ENCODE assay signal across 8 mouse cellular contexts in the genomic region with DNA sequence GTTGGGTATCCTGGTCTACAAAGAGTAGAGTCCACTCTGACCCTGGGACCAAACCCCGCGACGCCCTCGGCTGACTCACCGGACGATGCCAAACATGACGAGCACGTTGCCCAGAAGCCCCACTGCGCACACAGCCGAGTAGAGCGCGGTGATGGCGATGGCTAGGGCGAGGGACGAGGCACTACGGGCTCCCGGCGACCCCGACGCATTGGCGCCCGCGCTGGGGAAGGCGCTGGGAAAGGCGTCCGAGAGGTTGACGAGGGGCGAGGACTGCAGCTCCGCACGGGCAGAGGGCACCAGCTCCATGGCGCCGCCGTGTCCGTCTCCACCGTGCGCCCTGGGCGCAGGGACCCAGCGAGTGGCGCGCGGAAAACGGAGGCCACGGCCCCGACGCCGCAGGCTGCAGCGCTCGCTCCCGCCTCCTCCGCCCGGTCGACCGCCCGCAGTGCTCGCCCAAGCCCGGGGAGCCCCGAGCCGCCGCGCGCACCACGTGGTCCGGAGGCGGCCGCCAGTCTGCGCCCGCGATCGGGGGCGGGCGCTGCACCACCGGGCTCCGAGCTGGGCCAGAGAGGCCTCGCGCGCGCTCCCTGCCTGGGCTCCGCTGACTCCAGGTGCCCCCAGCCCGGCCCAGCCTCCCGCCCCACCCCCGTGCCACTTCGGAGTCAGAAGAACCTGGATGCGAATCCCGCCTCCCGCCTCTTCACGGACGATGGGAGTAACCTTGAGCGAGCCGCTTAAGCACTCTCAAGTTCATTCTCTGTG. TPM values are rescaled to one million over a fixed set of nuclear protein-coding genes. Genes with fewer than 3 reads are reported as not detected.
DNase-seq lines count a peak whose midpoint lies in the region; ATAC-seq and TF ChIP-seq lines count a peak whose summit lies in the region.

Gene Oprd1 (minus strand): TSS at position 407 of the 762 bp plus-strand sequence.

- peak within 1 kb of the TSS; percentile 58 for H3K4me2 ChIP-seq in liver, postnatal 0 days (ENCODE audit: low read depth, low read length)

- DNase-seq in adrenal gland, adult 2 months, result peak; percentile 20
- no peak for DNase-seq in adrenal gland, postnatal 4 days (ENCODE audit: low spot score in 2 of 2)
- peak; percentile 44 for DNase-seq in hindbrain, embryonic 10.5 days (ENCODE audit: low spot score)
- DNase-seq in liver, postnatal 0 days, result no peak
- no peak for DNase-seq in urinary bladder, postnatal 10 days (ENCODE audit: low spot score)
- no peak for DNase-seq in urinary bladder, postnatal 4 days (ENCODE audit: low spot score in 2 of 2)

- TF ChIP-seq EP300 in liver, postnatal 0 days (IDR thresholded peaks at IDR 0.05; ENCODE audit: low read depth), result no peak

- H3K36me3 ChIP-seq in megakaryocyte, embryonic 14.5 days (replicated peaks; ENCODE audit: low read length), result no peaks in the 10 kb centered on the region
- no peaks in the 10 kb centered on the region for H3K36me3 ChIP-seq in hindbrain, embryonic 10.5 days
- H3K36me3 ChIP-seq in liver, postnatal 0 days (replicated peaks; ENCODE audit: insufficient read depth, low read length), result no peaks in the 10 kb centered on the region

- ATAC-seq in megakaryocyte, adult 5-6 weeks (ENCODE audit: poor library complexity, severe bottlenecking), result no peak
- no peak for ATAC-seq in liver, postnatal 0 days

- peaks cover 79% of the 10 kb centered on the region for H3K27me3 ChIP-seq in megakaryocyte, embryonic 14.5 days (replicated peaks)
- peaks cover 65% of the 10 kb centered on the region for H3K27me3 ChIP-seq in hindbrain, embryonic 10.5 days (ENCODE audit: insufficient read depth, poor library complexity, severe bottlenecking)
- peaks cover 34% of the 10 kb centered on the region for H3K27me3 ChIP-seq in liver, postnatal 0 days (ENCODE audit: insufficient read depth, low read length)

- H3K9ac ChIP-seq in liver, postnatal 0 days (replicated peaks), result no peak within 1 kb of the TSS

- peaks cover 13% of the 10 kb centered on the region for H3K9me3 ChIP-seq in megakaryocyte, embryonic 14.5 days
- H3K9me3 ChIP-seq in hindbrain, embryonic 10.5 days, result 0 out of 2 replicates have a peak, but pooled peaks cover 2% of the 10 kb centered on the region
- no peaks in the 10 kb centered on the region for H3K9me3 ChIP-seq in liver, postnatal 0 days (ENCODE audit: low read length)

- no peak for TF ChIP-seq CTCF in liver, postnatal 0 days (IDR thresholded peaks at IDR 0.05; ENCODE audit: low read depth)

- WGBS in hindbrain, embryonic 10.5 days, result under 1% methylated on average over 89 of the region's 89 CpGs
- 2% methylated on average over 40 of the region's 89 CpGs for WGBS in liver, postnatal 0 days (ENCODE audit: insufficient replicate concordance)

- peak within 1 kb of the TSS; percentile 85 for H3K4me3 ChIP-seq in megakaryocyte, embryonic 14.5 days (replicated peaks)
- H3K4me3 ChIP-seq in hindbrain, embryonic 10.5 days, result peak within 1 kb of the TSS; percentile 55
- peak within 1 kb of the TSS; percentile 30 for H3K4me3 ChIP-seq in liver, postnatal 0 days (ENCODE audit: low read depth, low read length)

- 0 out of 2 replicates have a peak within 1 kb of the TSS, but pooled peaks have one; percentile 8 for H3K27ac ChIP-seq in hindbrain, embryonic 10.5 days
- no peak within 1 kb of the TSS for H3K27ac ChIP-seq in liver, postnatal 0 days (ENCODE audit: low read depth)

- peaks cover 19% of the 10 kb centered on the region for H3K4me1 ChIP-seq in megakaryocyte, embryonic 14.5 days
- peaks cover 12% of the 10 kb centered on the region for H3K4me1 ChIP-seq in hindbrain, embryonic 10.5 days (replicated peaks)
- no peaks in the 10 kb centered on the region for H3K4me1 ChIP-seq in liver, postnatal 0 days (ENCODE audit: insufficient read depth)

RNA-seq across cellular contexts. Expression of gene Oprd1, which starts in this region (rescaled TPM):
- total RNA-seq in adrenal gland, adult 2 months (2021), result under 1 TPM; 0.63 to 0.90 TPM
- 1.3 and 1.6 TPM in 2 replicates for polyA plus RNA-seq in adrenal gland, adult 2 months (2012; rRNA removed)
- total RNA-seq in adrenal gland, postnatal 4 days (2021), result under 1 TPM; 0.50 to 0.59 TPM
- not detected in 2 replicates for polyA plus RNA-seq in megakaryocyte, embryonic 14.5 days (2012; ENCODE audit: insufficient read depth, low replicate concordance)
- total RNA-seq in megakaryocyte, adult 5-6 weeks (2015), result not detected in 2 replicates
- total RNA-seq in megakaryocyte, adult 5-6 weeks (2017), result not detected in 2 replicates
- polyA plus RNA-seq in hindbrain, embryonic 10.5 days (2016; fragmentation: Nextera tagmentation; extraction: Ambion mirVana), result 0.07 and 0.20 TPM in 2 replicates
- polyA plus RNA-seq in liver, postnatal 0 days (2015; fragmentation: Nextera tagmentation; extraction: Ambion mirVana), result not detected in 2 replicates

Comparison
In these comparisons a context has a peak if more than half of its experiments do, and no peak if none do; other contexts are left out.
1. Peak in DNase-seq, H3K4me3 ChIP-seq and H3K27ac ChIP-seq in hindbrain, embryonic 10.5 days; RNA of the gene not detected or under 1 TPM.
2. H3K4me3 ChIP-seq: peak in every context shown above with its lines; median percentile 85 in megakaryocyte, embryonic 14.5 days; 55 in hindbrain, embryonic 10.5 days; 30 in liver, postnatal 0 days.